Mouse (Mus musculus): ENCODE data around the gene Fbxw8. TPM values are rescaled to one million over a fixed set of nuclear protein-coding genes. Genes with fewer than 3 reads are reported as not detected.

Fbxw8 gene
- polyA plus RNA-seq, 1 experiment from 2014 or later = 25.6 TPM

DNA sequence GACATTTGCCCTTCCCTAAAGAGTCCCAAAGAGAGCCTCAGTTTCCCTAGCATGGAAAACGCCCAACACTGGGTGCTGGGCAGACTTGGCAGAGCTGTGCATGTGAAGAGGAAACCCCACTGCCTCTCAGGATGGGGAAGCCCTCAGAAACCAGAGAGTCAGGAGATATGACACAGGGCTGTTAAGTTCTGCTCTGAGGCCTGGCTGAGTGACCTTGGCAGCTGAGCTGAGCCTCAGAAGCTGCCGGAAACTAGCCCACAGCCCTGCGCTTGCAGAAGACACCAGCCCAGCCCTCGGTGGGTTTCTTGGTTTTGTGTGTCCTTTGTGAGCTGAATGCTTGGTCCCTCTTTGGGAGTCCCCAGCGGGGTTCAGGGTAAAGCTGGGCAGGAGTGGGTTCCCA is 106.3 kb downstream of the Fbxw8 start:
- no peaks in the 10 kb centered on the region for H3K36me3 ChIP-seq
- no peak overlapping the region for H3K4me3 ChIP-seq (replicated peaks)
- H3K9ac ChIP-seq (replicated peaks) = no peak overlapping the region
- H3K27me3 ChIP-seq = no peaks in the 10 kb centered on the region
- no peaks in the 10 kb centered on the region for H3K9me3 ChIP-seq
- no peak overlapping the region for H3K27ac ChIP-seq
- WGBS = 79% methylated on average over 5 of the region's 5 CpGs
- ATAC-seq = no peak
- H3K4me1 ChIP-seq (replicated peaks) = no peaks in the 10 kb centered on the region
- H3K4me2 ChIP-seq (replicated peaks) = no peak overlapping the region

- H3K9ac ChIP-seq (replicated peaks) = no peak overlapping the region
- H3K27ac ChIP-seq = no peak overlapping the region
- H3K4me2 ChIP-seq (replicated peaks) = no peak overlapping the region
- H3K27me3 ChIP-seq = no peaks in the 10 kb centered on the region
- H3K4me3 ChIP-seq (replicated peaks) = no peak overlapping the region
- H3K36me3 ChIP-seq = no peaks in the 10 kb centered on the region
- ATAC-seq = no peak
- no peaks in the 10 kb centered on the region for H3K9me3 ChIP-seq
- H3K4me1 ChIP-seq (replicated peaks) = no peaks in the 10 kb centered on the region
- 85% methylated on average over 4 of the region's 4 CpGs for WGBS
Observed at GRCm38 (mm10) chr5:118048412-118048811, 106.9 kb downstream of the Fbxw8 start.

DNA sequence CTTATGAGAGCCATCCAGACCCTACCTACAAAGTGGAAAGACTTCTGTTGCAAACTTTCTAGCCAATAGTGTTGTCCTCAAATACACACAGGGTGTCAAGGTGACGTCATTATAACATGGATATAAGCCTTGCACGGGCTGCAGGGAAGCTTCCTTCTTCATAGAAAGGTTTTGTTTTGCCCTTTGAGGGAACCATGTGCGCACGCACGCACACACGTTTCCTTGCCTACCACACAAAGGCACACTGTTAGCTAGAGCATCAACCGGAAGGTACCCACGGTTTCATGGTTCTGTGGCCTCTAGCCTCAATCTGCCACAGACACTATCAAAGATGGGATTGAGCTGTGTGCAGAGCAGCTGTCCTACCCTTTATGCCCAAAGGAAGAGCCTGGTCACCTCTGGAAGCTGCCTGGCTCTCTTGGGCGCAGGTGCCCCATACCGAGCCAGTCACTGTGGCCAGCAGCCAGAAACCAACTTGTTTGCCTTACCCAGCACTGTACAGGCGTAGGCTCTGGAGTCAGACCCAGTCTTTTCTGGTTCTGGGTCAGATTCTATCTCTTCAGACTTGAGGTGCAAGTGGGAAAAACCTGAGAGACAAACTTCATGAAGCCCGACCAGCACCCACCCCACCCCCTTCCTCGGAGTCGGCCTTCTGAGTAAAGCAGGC is 108.0 kb downstream of the Fbxw8 start:
- Histone ChIP-seq H3K9me3 (no peaks in the 10 kb centered on the region), H3K4me1 (replicated peaks) (no peaks in the 10 kb centered on the region), H3K4me3 (replicated peaks) (no peak overlapping the region), H3K9ac (replicated peaks) (no peak overlapping the region), H3K4me2 (replicated peaks) (no peak overlapping the region), H3K27ac (no peak overlapping the region), H3K36me3 (no peaks in the 10 kb centered on the region), H3K27me3 (no peaks in the 10 kb centered on the region)
- 91% methylated on average over 14 of the region's 14 CpGs for WGBS
- no peak for ATAC-seq

DNA sequence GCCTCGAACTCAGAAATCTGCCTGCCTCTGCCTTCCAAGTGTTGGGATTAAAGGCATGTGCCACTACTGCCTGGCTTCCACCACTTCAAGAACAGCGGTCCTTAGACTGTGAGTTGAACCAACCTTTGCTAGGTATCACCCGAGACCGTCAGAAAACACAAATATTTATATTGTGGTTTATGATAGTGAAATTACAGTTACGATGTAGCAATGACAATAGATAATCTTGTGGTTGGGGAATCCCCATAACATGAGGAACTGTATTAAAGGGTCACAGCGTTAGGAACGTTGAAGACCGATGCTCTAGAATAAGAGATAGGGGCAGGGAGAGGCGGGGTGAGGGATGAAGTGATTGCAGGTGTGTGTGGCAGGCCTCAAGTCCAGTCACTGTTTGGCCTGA is 109.9 kb downstream of the Fbxw8 start:
- no peaks in the 10 kb centered on the region for H3K4me1 ChIP-seq (replicated peaks)
- no peak overlapping the region for H3K4me2 ChIP-seq (replicated peaks)
- H3K9me3 ChIP-seq = no peaks in the 10 kb centered on the region
- no peak overlapping the region for H3K9ac ChIP-seq (replicated peaks)
- H3K27ac ChIP-seq = no peak overlapping the region
- WGBS = 94% methylated on average over 9 of the region's 9 CpGs
- no peak overlapping the region for H3K4me3 ChIP-seq (replicated peaks)
- ATAC-seq = no peak
- H3K36me3 ChIP-seq = no peaks in the 10 kb centered on the region
- no peaks in the 10 kb centered on the region for H3K27me3 ChIP-seq

DNA sequence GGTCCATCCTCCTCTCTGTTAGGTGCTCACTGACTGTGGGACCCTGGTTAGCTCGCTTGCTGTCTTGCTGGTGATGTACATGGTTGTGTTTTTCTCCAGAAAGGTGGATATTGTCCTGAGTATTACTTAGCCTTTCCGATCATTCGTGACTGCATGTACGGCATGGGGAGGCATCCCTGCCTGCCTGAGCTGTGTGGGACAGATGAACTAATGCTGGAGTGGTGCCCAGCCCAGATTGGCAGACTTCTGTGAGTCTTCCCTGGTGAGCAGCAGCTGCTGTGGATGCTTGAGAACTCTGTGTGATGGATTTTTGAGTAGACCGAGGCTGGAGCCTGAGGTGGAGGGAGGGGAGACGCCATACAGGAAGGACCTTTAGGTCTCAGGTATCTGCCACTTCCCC is 110.4 kb downstream of the Fbxw8 start:
- Histone ChIP-seq H3K4me1 (replicated peaks) (no peaks in the 10 kb centered on the region), H3K27me3 (no peaks in the 10 kb centered on the region), H3K36me3 (no peaks in the 10 kb centered on the region), H3K27ac (no peak overlapping the region), H3K4me2 (replicated peaks) (no peak overlapping the region), H3K9ac (replicated peaks) (no peak overlapping the region), H3K9me3 (no peaks in the 10 kb centered on the region), H3K4me3 (replicated peaks) (no peak overlapping the region)
- no peak for ATAC-seq
- WGBS = 85% methylated on average over 6 of the region's 6 CpGs

DNA sequence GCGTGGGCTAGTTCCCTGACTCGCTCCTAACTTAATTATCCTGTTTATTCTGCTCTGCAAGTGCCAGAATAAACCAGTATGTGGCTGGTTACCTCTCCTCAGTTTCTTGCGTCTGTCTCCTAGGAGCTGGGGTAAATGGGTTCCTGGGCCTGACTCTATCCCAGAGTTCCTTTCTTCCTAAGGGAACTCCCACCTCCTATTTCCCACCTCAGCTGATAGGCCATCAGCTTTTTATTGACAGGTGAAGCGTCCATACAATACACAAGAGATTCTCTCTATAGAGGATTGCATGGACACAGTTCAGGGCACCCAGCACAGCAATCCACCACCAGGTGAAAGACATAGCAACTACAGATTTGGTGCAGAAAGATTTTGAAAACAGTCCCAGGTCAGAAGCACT is 111.5 kb downstream of the Fbxw8 start:
- 85% methylated on average over 4 of the region's 4 CpGs for WGBS
- no peaks in the 10 kb centered on the region for H3K36me3 ChIP-seq
- peaks cover 7% of the 10 kb centered on the region for H3K4me1 ChIP-seq (replicated peaks)
- no peak overlapping the region for H3K9ac ChIP-seq (replicated peaks)
- H3K27ac ChIP-seq = no peak overlapping the region
- H3K4me3 ChIP-seq (replicated peaks) = no peak overlapping the region
- no peak overlapping the region for H3K4me2 ChIP-seq (replicated peaks)
- no peak for ATAC-seq
- H3K9me3 ChIP-seq = no peaks in the 10 kb centered on the region
- no peaks in the 10 kb centered on the region for H3K27me3 ChIP-seq

DNA sequence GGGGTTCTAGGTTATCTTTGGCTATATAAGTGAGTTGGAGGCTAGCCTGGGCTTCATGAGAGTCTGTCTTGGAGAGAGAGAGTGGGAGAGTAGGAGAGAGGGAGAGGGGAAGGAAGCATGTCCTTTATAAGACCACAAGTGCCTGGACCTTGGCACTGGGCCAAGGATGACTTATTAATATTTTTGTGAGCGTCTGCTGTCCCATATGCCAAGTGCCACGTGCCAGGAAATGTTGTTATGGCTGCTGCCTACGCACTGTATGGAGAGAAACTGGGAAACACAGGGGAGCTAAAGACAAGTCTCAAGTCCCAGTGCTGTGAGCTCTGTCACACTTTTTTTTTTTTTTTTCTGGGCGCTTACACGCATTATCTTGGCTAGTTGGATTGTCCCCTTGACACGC is 112.7 kb downstream of the Fbxw8 start:
- Histone ChIP-seq H3K36me3 (no peaks in the 10 kb centered on the region), H3K27me3 (no peaks in the 10 kb centered on the region), H3K4me2 (replicated peaks) (no peak overlapping the region), H3K4me1 (replicated peaks) (peaks cover 19% of the 10 kb centered on the region), H3K27ac (no peak overlapping the region), H3K4me3 (replicated peaks) (no peak overlapping the region), H3K9me3 (no peaks in the 10 kb centered on the region), H3K9ac (replicated peaks) (no peak overlapping the region)
- no peak for ATAC-seq
- WGBS = 90% methylated on average over 6 of the region's 6 CpGs

GRCm38 (mm10) chr5:118039241-118039668 is 116.0 kb downstream of the Fbxw8 start:
- H3K4me1 ChIP-seq (replicated peaks) = peaks cover 26% of the 10 kb centered on the region
- no peak overlapping the region for H3K4me2 ChIP-seq (replicated peaks)
- H3K27me3 ChIP-seq = 0 out of 2 replicates have a peak, but pooled peaks cover 3% of the 10 kb centered on the region
- peak overlapping the region; percentile 51 for H3K27ac ChIP-seq
- H3K36me3 ChIP-seq = no peaks in the 10 kb centered on the region
- WGBS = 25% methylated on average over 12 of the region's 12 CpGs
- peaks cover 2% of the 10 kb centered on the region; the same call in 1 of the 2 replicates for H3K9me3 ChIP-seq
- H3K4me3 ChIP-seq (replicated peaks) = no peak overlapping the region
- ATAC-seq = no peak
- no peak overlapping the region for H3K9ac ChIP-seq (replicated peaks)

GRCm38 (mm10) chr5:118037798-118038484 is 117.3 kb downstream of the Fbxw8 start:
- Histone ChIP-seq H3K27me3 (0 out of 2 replicates have a peak, but pooled peaks cover 3% of the 10 kb centered on the region), H3K4me3 (replicated peaks) (no peak overlapping the region), H3K36me3 (no peaks in the 10 kb centered on the region), H3K4me2 (replicated peaks) (peak overlapping the region; percentile 36), H3K4me1 (replicated peaks) (peaks cover 26% of the 10 kb centered on the region), H3K9ac (replicated peaks) (no peak overlapping the region), H3K9me3 (peaks cover 2% of the 10 kb centered on the region; the same call in 1 of the 2 replicates), H3K27ac (peak overlapping the region; percentile 69)
- WGBS = 12% methylated on average over 10 of the region's 10 CpGs
- ATAC-seq = peak; percentile 90

DNA sequence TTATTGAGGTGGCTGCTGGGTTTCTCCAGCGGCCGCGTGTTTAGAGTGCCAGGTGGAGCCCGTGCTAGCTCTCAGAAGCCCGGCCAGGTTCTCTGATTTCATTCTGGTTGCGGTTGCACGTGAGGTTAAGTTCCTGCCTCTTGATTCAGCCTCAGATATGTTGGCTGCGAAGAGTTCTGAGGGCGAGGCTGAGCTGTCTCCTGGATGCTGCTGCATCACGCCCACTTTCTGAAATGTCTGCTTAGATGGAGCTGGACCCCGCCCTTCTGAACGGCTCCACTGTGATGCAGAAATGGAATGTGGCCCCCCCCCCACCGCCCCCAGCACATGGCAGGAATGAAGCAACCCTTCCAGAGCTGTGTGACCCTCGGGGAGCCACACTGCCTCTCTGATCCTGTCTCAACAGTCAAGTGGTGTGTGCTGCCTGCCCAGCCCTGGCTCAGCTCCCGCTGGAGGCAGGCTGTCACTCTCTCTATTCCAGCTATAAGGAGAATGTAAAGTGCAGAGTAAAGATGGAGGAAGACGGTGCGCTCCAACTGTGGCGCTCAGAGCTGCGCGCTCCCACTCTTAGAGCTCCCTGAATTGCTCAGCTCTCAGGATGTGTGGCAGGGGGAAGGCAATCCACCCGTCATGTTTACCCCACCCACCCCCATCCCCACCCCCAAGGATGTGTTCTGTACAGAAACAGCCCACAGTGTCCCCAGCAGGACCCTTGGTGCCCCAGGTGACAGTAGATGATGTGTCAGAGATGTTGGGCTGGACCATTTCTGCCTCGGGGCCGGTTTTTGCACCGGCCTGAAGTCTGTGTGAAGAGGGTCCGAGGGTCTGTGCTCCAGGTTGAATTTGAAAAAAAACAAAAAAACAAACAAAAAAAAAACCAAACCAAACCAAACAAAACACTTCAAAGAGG is 118.1 kb downstream of the Fbxw8 start:
- Histone ChIP-seq H3K27me3 (0 out of 2 replicates have a peak, but pooled peaks cover 3% of the 10 kb centered on the region), H3K9me3 (peaks cover 2% of the 10 kb centered on the region; the same call in 1 of the 2 replicates), H3K4me1 (replicated peaks) (peaks cover 26% of the 10 kb centered on the region), H3K36me3 (no peaks in the 10 kb centered on the region), H3K4me3 (replicated peaks) (no peak overlapping the region), H3K4me2 (replicated peaks) (peak overlapping the region; percentile 36), H3K9ac (replicated peaks) (0 out of 2 replicates have a peak overlapping the region, but pooled peaks have one; percentile 28), H3K27ac (peak overlapping the region; percentile 69)
- WGBS = 43% methylated on average over 25 of the region's 25 CpGs
- ATAC-seq = peak; percentile 68

GRCm38 (mm10) chr5:118035786-118036185 is 119.5 kb downstream of the Fbxw8 start:
- H3K4me2 ChIP-seq (replicated peaks) = no peak overlapping the region
- ATAC-seq = no peak

More at GRCm38 (mm10) chr5:118035786-118036185, 119.5 kb downstream of the Fbxw8 start:
- Histone ChIP-seq H3K27ac (no peak overlapping the region), H3K27me3 (peaks cover 6% of the 10 kb centered on the region; the same call in 1 of the 2 replicates), H3K36me3 (no peaks in the 10 kb centered on the region), H3K9me3 (peaks cover 2% of the 10 kb centered on the region; the same call in 1 of the 2 replicates), H3K4me3 (replicated peaks) (no peak overlapping the region), H3K4me1 (replicated peaks) (peaks cover 31% of the 10 kb centered on the region), H3K9ac (replicated peaks) (no peak overlapping the region)
- 70% methylated on average over 3 of the region's 3 CpGs for WGBS
